Mouse (Mus musculus): ENCODE results near the gene Ahnak.

DNA sequence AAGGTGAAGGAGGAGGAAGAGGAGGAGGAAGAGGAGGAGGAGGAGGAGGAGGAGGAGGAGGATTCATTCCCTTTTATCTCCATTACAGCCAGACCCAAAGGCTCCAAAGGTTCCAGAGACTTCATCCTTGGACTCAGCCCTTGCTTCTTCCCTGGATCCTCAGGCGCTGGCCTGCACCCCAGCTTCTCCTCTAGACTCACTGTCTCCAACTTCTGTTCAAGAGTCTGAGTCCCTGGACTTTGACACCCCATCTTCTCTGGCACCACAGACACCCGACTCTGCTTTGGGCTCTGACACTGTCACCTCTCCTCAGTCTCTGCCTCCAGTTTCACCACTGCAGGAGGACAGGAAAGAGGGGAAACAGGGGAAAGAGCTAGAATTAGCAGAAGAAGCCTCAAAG, 26.8 kb upstream of the Ahnak start:
- TF ChIP-seq CTCF (IDR thresholded peaks at IDR 0.05; ENCODE audit: low read depth) (no peak), EP300 (IDR thresholded peaks at IDR 0.05; ENCODE audit: low read depth) (no peak)
